Mouse (Mus musculus) kidney, postnatal 0 days (tissue): ENCODE results near the gene Jph2. TPM values are rescaled to one million over a fixed set of nuclear protein-coding genes. Genes with fewer than 3 reads are reported as not detected.

Experiments used
- ATAC-seq: fragments of 200-750 bp; cut with Nextera tagmentation; replicated peaks from 2 replicates; pipeline ENCODE4 v1.8.0; 2017; ENCODE audit warnings: low read depth, moderate number of reproducible peaks, moderate TSS enrichment, moderate library complexity; ENCODE audit not compliant: low FRiP score
- DNase-seq: peaks from one replicate; pipeline ENCODE4 v3.0.0-alpha.2; 2016; ENCODE audit warnings: low spot score
- H3K27ac ChIP-seq: fragments of 300-500 bp; sonication (generic); 2 replicates; pipeline ENCODE4 v1.5.1; 2014; ENCODE audit warnings: mild to moderate bottlenecking
- H3K27me3 ChIP-seq: fragments of 300-500 bp; sonication (generic); 2 replicates; pipeline ENCODE4 v1.6.1; 2014; ENCODE audit warnings: low read length, mixed read lengths; ENCODE audit not compliant: insufficient read depth
- H3K36me3 ChIP-seq: fragments of 300-500 bp; sonication (generic); 2 replicates; pipeline ENCODE4 v1.6.1; 2014; ENCODE audit warnings: low read length, mixed read lengths; ENCODE audit not compliant: insufficient read depth
- H3K4me1 ChIP-seq: fragments of 300-500 bp; sonication (generic); replicated peaks from 2 replicates; pipeline ENCODE4 v1.6.1; 2014; ENCODE audit warnings: antibody characterized with exemption, low read length, mixed read lengths; ENCODE audit not compliant: insufficient read depth
- H3K4me2 ChIP-seq: fragments of 300-500 bp; sonication (generic); 2 replicates; pipeline ENCODE4 v1.6.1; 2014; ENCODE audit warnings: mild to moderate bottlenecking, low read length, moderate library complexity, mixed read lengths
- H3K4me3 ChIP-seq: fragments of 300-500 bp; sonication (generic); replicated peaks from 2 replicates; pipeline ENCODE4 v1.5.1; 2014; ENCODE audit warnings: low read depth, low read length
- H3K9ac ChIP-seq: fragments of 300-500 bp; sonication (generic); 2 replicates; pipeline ENCODE4 v1.6.1; 2014; ENCODE audit warnings: low read depth, low read length
- H3K9me3 ChIP-seq: fragments of 300-500 bp; sonication (generic); replicated peaks from 2 replicates; pipeline ENCODE4 v1.6.1; 2016; ENCODE audit warnings: low read length, inconsistent platforms, mixed read lengths
- CTCF ChIP-seq: IDR thresholded peaks from 2 replicates; pipeline ENCODE4 v1.5.1; 2016; ENCODE audit warnings: antibody characterized with exemption, low read depth, mild to moderate bottlenecking, moderate library complexity
- WGBS: fragments of 180-500 bp; shearing (Covaris S2); extraction: QIAGEN DNeasy Blood & Tissue Kit; methylation state at CpG from one replicate; pipeline ENCODE4 v1.1.7; 2014; 5-methylcytosine and 5-hydroxymethylcytosine counted together
- polyA plus RNA-seq: library from polyadenylated mRNA; unstranded; fragments of >200 nt; fragmentation: Nextera tagmentation; extraction: Ambion mirVana; gene quantifications from 2 replicates; pipeline ENCODE4 v1.2.1, GENCODE M21; 2015

Jph2 gene
- polyA plus RNA-seq, 1 experiment from 2014 or later: 3.5 TPM

GRCm38 (mm10) chr2:163392436-163392835 is 5.4 kb downstream of the Jph2 start:
- ATAC-seq (no peak), DNase-seq (no peak)
- no peaks in the 10 kb centered on the region for H3K9me3 ChIP-seq
- H3K4me2 ChIP-seq: no peak overlapping the region
- no peaks in the 10 kb centered on the region for H3K27me3 ChIP-seq
- no peak overlapping the region for H3K4me3 ChIP-seq
- H3K9ac ChIP-seq: no peak overlapping the region
- H3K27ac ChIP-seq: no peak overlapping the region
- WGBS: 74% methylated on average over 6 of the region's 6 CpGs
- no peak for TF ChIP-seq CTCF
- H3K36me3 ChIP-seq: no peaks in the 10 kb centered on the region
- H3K4me1 ChIP-seq: peaks cover 9% of the 10 kb centered on the region; the same call in 1 of the 2 replicates

- DNase-seq (peak; percentile 29), ATAC-seq (no peak)
- no peaks in the 10 kb centered on the region for H3K4me1 ChIP-seq
- no peak overlapping the region for H3K4me3 ChIP-seq
- TF ChIP-seq CTCF: no peak
- H3K36me3 ChIP-seq: no peaks in the 10 kb centered on the region
- H3K27ac ChIP-seq: no peak overlapping the region
- 70% methylated on average over 15 of the region's 15 CpGs for WGBS
- H3K9ac ChIP-seq: no peak overlapping the region
- no peak overlapping the region for H3K4me2 ChIP-seq
- no peaks in the 10 kb centered on the region for H3K9me3 ChIP-seq
- no peaks in the 10 kb centered on the region for H3K27me3 ChIP-seq
Observed at GRCm38 (mm10) chr2:163386423-163387190, 11.2 kb downstream of the Jph2 start.

GRCm38 (mm10) chr2:163385126-163385525 is 12.7 kb downstream of the Jph2 start:
- Histone ChIP-seq H3K4me2 (no peak overlapping the region), H3K27ac (no peak overlapping the region), H3K9me3 (no peaks in the 10 kb centered on the region), H3K36me3 (no peaks in the 10 kb centered on the region), H3K27me3 (no peaks in the 10 kb centered on the region), H3K4me3 (no peak overlapping the region), H3K9ac (no peak overlapping the region), H3K4me1 (no peaks in the 10 kb centered on the region)
- ATAC-seq (no peak), DNase-seq (no peak)
- WGBS: 63% methylated on average over 6 of the region's 6 CpGs
- no peak for TF ChIP-seq CTCF

GRCm38 (mm10) chr2:163381246-163381645 is 16.5 kb downstream of the Jph2 start:
- ATAC-seq (no peak), DNase-seq (no peak)
- Histone ChIP-seq H3K36me3 (no peaks in the 10 kb centered on the region), H3K27me3 (peaks cover 4% of the 10 kb centered on the region; the same call in 1 of the 2 replicates), H3K27ac (no peak overlapping the region), H3K4me1 (no peaks in the 10 kb centered on the region), H3K9ac (no peak overlapping the region), H3K9me3 (no peaks in the 10 kb centered on the region), H3K4me2 (no peak overlapping the region), H3K4me3 (no peak overlapping the region)
- WGBS: 82% methylated on average over 8 of the region's 8 CpGs
- no peak for TF ChIP-seq CTCF

- H3K9me3 ChIP-seq: no peaks in the 10 kb centered on the region
- no peak overlapping the region for H3K4me3 ChIP-seq
- H3K36me3 ChIP-seq: 0 out of 2 replicates have a peak, but pooled peaks cover 3% of the 10 kb centered on the region
- peaks cover 9% of the 10 kb centered on the region; the same call in 1 of the 2 replicates for H3K27me3 ChIP-seq
- DNase-seq (no peak), ATAC-seq (no peak)
- 77% methylated on average over 5 of the region's 5 CpGs for WGBS
- no peak overlapping the region for H3K4me2 ChIP-seq
- no peaks in the 10 kb centered on the region for H3K4me1 ChIP-seq
- TF ChIP-seq CTCF: no peak
- no peak overlapping the region for H3K27ac ChIP-seq
- no peak overlapping the region for H3K9ac ChIP-seq
Observed at GRCm38 (mm10) chr2:163379366-163379765, 18.4 kb downstream of the Jph2 start.

DNA sequence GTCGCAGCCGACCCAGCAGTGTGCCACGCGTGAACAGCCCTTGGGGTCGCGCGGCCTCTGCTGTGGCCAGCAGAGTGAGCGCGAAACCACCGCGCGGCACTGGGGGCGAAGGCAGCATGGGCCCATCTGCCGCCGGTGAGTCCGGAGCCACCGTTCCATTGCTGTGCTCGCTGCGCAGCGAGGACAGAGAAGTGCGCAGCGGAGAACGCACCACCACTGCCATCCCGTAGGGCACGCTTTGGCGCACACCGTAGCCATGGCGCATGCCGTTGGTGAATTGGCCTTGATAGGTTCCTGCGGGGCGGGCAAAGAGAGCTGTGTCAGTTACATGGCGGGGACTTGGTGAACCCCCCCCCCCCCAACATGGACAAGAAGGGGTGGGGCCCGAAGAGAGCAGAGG is 21.7 kb downstream of the Jph2 start:
- Histone ChIP-seq H3K36me3 (0 out of 2 replicates have a peak, but pooled peaks cover 3% of the 10 kb centered on the region), H3K9me3 (no peaks in the 10 kb centered on the region), H3K9ac (no peak overlapping the region), H3K27me3 (peaks cover 9% of the 10 kb centered on the region; the same call in 1 of the 2 replicates), H3K27ac (no peak overlapping the region), H3K4me3 (no peak overlapping the region), H3K4me2 (no peak overlapping the region), H3K4me1 (no peaks in the 10 kb centered on the region)
- 50% methylated on average over 33 of the region's 33 CpGs for WGBS
- no peak for TF ChIP-seq CTCF
- no peak for DNase-seq
- ATAC-seq: no peak
